Mouse (Mus musculus) spleen, adult 2 months (tissue): ENCODE measurements at regions not wholly inside any gene's neighbourhood (a gene's known extent, or its start where the extent isn't known, plus 50 kb on each side); places are given as distances from the start of the nearest gene placed in this dataset.

ENCODE experiments used
- CTCF ChIP-seq: fragments of 200-500 bp; IDR thresholded peaks from 2 replicates; pipeline ENCODE4 v1.5.1; 2011; ENCODE audit warnings: mild to moderate bottlenecking, inconsistent platforms; ENCODE audit not compliant: insufficient read depth, insufficient read length, insufficient replicate concordance; ENCODE audit errors: extremely low read depth
- POLR2A ChIP-seq: fragments of 200-500 bp; IDR thresholded peaks from 2 replicates; pipeline ENCODE4 v1.6.1; 2011; ENCODE audit warnings: low read depth, low read length, inconsistent platforms

DNA sequence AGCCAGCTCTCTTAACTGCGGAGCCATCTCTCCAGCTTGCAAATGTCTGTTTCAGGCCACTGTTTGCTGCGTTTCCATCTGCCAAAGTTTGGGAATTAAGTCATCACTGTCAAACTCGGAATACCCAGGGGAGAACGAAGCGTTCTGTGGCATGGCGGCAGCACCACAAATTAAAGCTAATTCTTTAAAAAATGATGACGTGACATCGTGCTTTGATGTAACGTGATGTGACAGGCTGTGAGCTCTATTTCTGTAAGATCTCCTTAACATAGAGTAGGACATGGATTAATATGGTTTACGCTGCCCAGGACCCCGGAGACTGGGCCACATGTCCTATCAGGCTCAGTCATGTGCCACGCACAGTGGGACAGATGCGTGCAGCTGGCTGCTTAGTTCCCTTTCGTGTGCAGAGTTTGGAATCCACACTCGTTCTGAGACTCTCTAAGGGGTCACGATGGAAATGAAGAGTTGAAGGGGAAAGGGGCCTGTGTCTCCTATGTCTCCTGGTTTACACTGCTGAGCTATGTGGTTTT, 109.8 kb upstream of the Zfp64 start:
- TF ChIP-seq POLR2A, result no peak
- TF ChIP-seq CTCF, result no peak
